Mouse (Mus musculus): Measurements from ENCODE around the gene Intu. TPM values are rescaled to one million over a fixed set of nuclear protein-coding genes. Genes with fewer than 3 reads are reported as not detected.
A peak's percentile ranks its signal among the peaks of the same experiment; 100 is the strongest.

Gene Intu
- polyA plus RNA-seq, 1 experiment from 2014 or later, result 4.0 TPM

- H3K9ac ChIP-seq (ENCODE audit: low read depth, low read length), result no peak overlapping the region
- no peak overlapping the region; the same call in 1 of the 2 replicates for H3K4me2 ChIP-seq (ENCODE audit: low read depth, low read length)
- H3K4me1 ChIP-seq (ENCODE audit: control insufficient read depth, insufficient read depth, low read length), result no peaks in the 10 kb centered on the region
- no peak for ATAC-seq (ENCODE audit: low read depth)
- no peak overlapping the region; the same call in 1 of the 2 replicates for H3K27ac ChIP-seq (replicated peaks; ENCODE audit: low read depth, low read length)
- H3K36me3 ChIP-seq (ENCODE audit: control insufficient read depth, insufficient read depth, low read length), result no peaks in the 10 kb centered on the region
- no peak overlapping the region for H3K4me3 ChIP-seq (ENCODE audit: low read depth, low read length)
- DNase-seq (ENCODE audit: low spot score), result no peak
- WGBS, result 57% methylated on average over 6 of the region's 6 CpGs
- no peaks in the 10 kb centered on the region for H3K9me3 ChIP-seq (ENCODE audit: control insufficient read depth, low read length)
- H3K27me3 ChIP-seq (replicated peaks; ENCODE audit: control insufficient read depth, insufficient read depth, low read length), result no peaks in the 10 kb centered on the region
Measured at GRCm38 (mm10) chr3:40508927-40509576, 22.0 kb upstream of the Intu start.

GRCm38 (mm10) chr3:40510567-40510966 is 20.5 kb upstream of the Intu start:
- Histone ChIP-seq H3K4me3 (ENCODE audit: low read depth, low read length) (no peak overlapping the region), H3K4me2 (ENCODE audit: low read depth, low read length) (no peak overlapping the region), H3K27ac (replicated peaks; ENCODE audit: low read depth, low read length) (no peak overlapping the region), H3K27me3 (replicated peaks; ENCODE audit: control insufficient read depth, insufficient read depth, low read length) (no peaks in the 10 kb centered on the region), H3K36me3 (ENCODE audit: control insufficient read depth, insufficient read depth, low read length) (no peaks in the 10 kb centered on the region), H3K9ac (ENCODE audit: low read depth, low read length) (no peak overlapping the region), H3K4me1 (ENCODE audit: control insufficient read depth, insufficient read depth, low read length) (no peaks in the 10 kb centered on the region), H3K9me3 (ENCODE audit: control insufficient read depth, low read length) (no peaks in the 10 kb centered on the region)
- no peak for ATAC-seq (ENCODE audit: low read depth)
- 62% methylated on average over 6 of the region's 6 CpGs for WGBS
- no peak for DNase-seq (ENCODE audit: low spot score)

GRCm38 (mm10) chr3:40512936-40513829 is 17.9 kb upstream of the Intu start:
- no peak overlapping the region for H3K4me2 ChIP-seq (ENCODE audit: low read depth, low read length)
- H3K27ac ChIP-seq (replicated peaks; ENCODE audit: low read depth, low read length), result no peak overlapping the region
- no peak for DNase-seq (ENCODE audit: low spot score)
- no peak for ATAC-seq (ENCODE audit: low read depth)
- no peaks in the 10 kb centered on the region for H3K4me1 ChIP-seq (ENCODE audit: control insufficient read depth, insufficient read depth, low read length)
- H3K9me3 ChIP-seq (ENCODE audit: control insufficient read depth, low read length), result no peaks in the 10 kb centered on the region
- no peaks in the 10 kb centered on the region for H3K27me3 ChIP-seq (replicated peaks; ENCODE audit: control insufficient read depth, insufficient read depth, low read length)
- no peak overlapping the region for H3K9ac ChIP-seq (ENCODE audit: low read depth, low read length)
- 77% methylated on average over 13 of the region's 13 CpGs for WGBS
- H3K4me3 ChIP-seq (ENCODE audit: low read depth, low read length), result no peak overlapping the region
- no peaks in the 10 kb centered on the region for H3K36me3 ChIP-seq (ENCODE audit: control insufficient read depth, insufficient read depth, low read length)

- H3K4me3 ChIP-seq (ENCODE audit: low read depth, low read length), result no peak overlapping the region
- no peak overlapping the region for H3K4me2 ChIP-seq (ENCODE audit: low read depth, low read length)
- no peaks in the 10 kb centered on the region for H3K4me1 ChIP-seq (ENCODE audit: control insufficient read depth, insufficient read depth, low read length)
- no peak overlapping the region for H3K9ac ChIP-seq (ENCODE audit: low read depth, low read length)
- ATAC-seq (ENCODE audit: low read depth), result no peak
- DNase-seq (ENCODE audit: low spot score), result no peak
- no peaks in the 10 kb centered on the region for H3K36me3 ChIP-seq (ENCODE audit: control insufficient read depth, insufficient read depth, low read length)
- no peak overlapping the region for H3K27ac ChIP-seq (replicated peaks; ENCODE audit: low read depth, low read length)
- H3K27me3 ChIP-seq (replicated peaks; ENCODE audit: control insufficient read depth, insufficient read depth, low read length), result no peaks in the 10 kb centered on the region
- no peaks in the 10 kb centered on the region for H3K9me3 ChIP-seq (ENCODE audit: control insufficient read depth, low read length)
- WGBS, result 77% methylated on average over 3 of the region's 3 CpGs
Measured at GRCm38 (mm10) chr3:40518240-40518639, 12.8 kb upstream of the Intu start.

- Histone ChIP-seq H3K27me3 (replicated peaks; ENCODE audit: control insufficient read depth, insufficient read depth, low read length) (no peaks in the 10 kb centered on the region), H3K27ac (replicated peaks; ENCODE audit: low read depth, low read length) (no peak overlapping the region), H3K9me3 (ENCODE audit: control insufficient read depth, low read length) (no peaks in the 10 kb centered on the region), H3K4me3 (ENCODE audit: low read depth, low read length) (no peak overlapping the region), H3K36me3 (ENCODE audit: control insufficient read depth, insufficient read depth, low read length) (no peaks in the 10 kb centered on the region), H3K4me1 (ENCODE audit: control insufficient read depth, insufficient read depth, low read length) (no peaks in the 10 kb centered on the region), H3K9ac (ENCODE audit: low read depth, low read length) (no peak overlapping the region), H3K4me2 (ENCODE audit: low read depth, low read length) (no peak overlapping the region)
- WGBS, result 61% methylated on average over 3 of the region's 3 CpGs
- DNase-seq (ENCODE audit: low spot score) (no peak), ATAC-seq (ENCODE audit: low read depth) (no peak)
Measured at GRCm38 (mm10) chr3:40519555-40519954, 11.5 kb upstream of the Intu start.

- no peak overlapping the region for H3K4me2 ChIP-seq (ENCODE audit: low read depth, low read length)
- no peak overlapping the region for H3K9ac ChIP-seq (ENCODE audit: low read depth, low read length)
- DNase-seq (ENCODE audit: low spot score) (no peak), ATAC-seq (ENCODE audit: low read depth) (no peak)
- H3K9me3 ChIP-seq (ENCODE audit: control insufficient read depth, low read length), result no peaks in the 10 kb centered on the region
- no peak overlapping the region for H3K27ac ChIP-seq (replicated peaks; ENCODE audit: low read depth, low read length)
- no peaks in the 10 kb centered on the region for H3K4me1 ChIP-seq (ENCODE audit: control insufficient read depth, insufficient read depth, low read length)
- no peaks in the 10 kb centered on the region for H3K36me3 ChIP-seq (ENCODE audit: control insufficient read depth, insufficient read depth, low read length)
- H3K27me3 ChIP-seq (replicated peaks; ENCODE audit: control insufficient read depth, insufficient read depth, low read length), result no peaks in the 10 kb centered on the region
- H3K4me3 ChIP-seq (ENCODE audit: low read depth, low read length), result no peak overlapping the region
- WGBS, result 90% methylated on average over 3 of the region's 3 CpGs
Measured at GRCm38 (mm10) chr3:40520567-40520966, 10.5 kb upstream of the Intu start.

- Histone ChIP-seq H3K4me1 (ENCODE audit: control insufficient read depth, insufficient read depth, low read length) (no peaks in the 10 kb centered on the region), H3K27ac (replicated peaks; ENCODE audit: low read depth, low read length) (no peak overlapping the region), H3K4me2 (ENCODE audit: low read depth, low read length) (no peak overlapping the region), H3K4me3 (ENCODE audit: low read depth, low read length) (no peak overlapping the region), H3K9ac (ENCODE audit: low read depth, low read length) (no peak overlapping the region), H3K27me3 (replicated peaks; ENCODE audit: control insufficient read depth, insufficient read depth, low read length) (no peaks in the 10 kb centered on the region), H3K36me3 (ENCODE audit: control insufficient read depth, insufficient read depth, low read length) (no peaks in the 10 kb centered on the region), H3K9me3 (ENCODE audit: control insufficient read depth, low read length) (no peaks in the 10 kb centered on the region)
- 36% methylated on average over 6 of the region's 6 CpGs for WGBS
- ATAC-seq (ENCODE audit: low read depth), result no peak
- no peak for DNase-seq (ENCODE audit: low spot score)
Measured at GRCm38 (mm10) chr3:40522446-40522845, 8.6 kb upstream of the Intu start.

GRCm38 (mm10) chr3:40522846-40523245 is 8.2 kb upstream of the Intu start:
- Histone ChIP-seq H3K4me2 (ENCODE audit: low read depth, low read length) (0 out of 2 replicates have a peak overlapping the region, but pooled peaks have one; percentile 25), H3K36me3 (ENCODE audit: control insufficient read depth, insufficient read depth, low read length) (no peaks in the 10 kb centered on the region), H3K9me3 (ENCODE audit: control insufficient read depth, low read length) (no peaks in the 10 kb centered on the region), H3K9ac (ENCODE audit: low read depth, low read length) (no peak overlapping the region), H3K27me3 (replicated peaks; ENCODE audit: control insufficient read depth, insufficient read depth, low read length) (no peaks in the 10 kb centered on the region), H3K27ac (replicated peaks; ENCODE audit: low read depth, low read length) (no peak overlapping the region), H3K4me1 (ENCODE audit: control insufficient read depth, insufficient read depth, low read length) (peaks cover 3% of the 10 kb centered on the region), H3K4me3 (ENCODE audit: low read depth, low read length) (no peak overlapping the region)
- ATAC-seq (ENCODE audit: low read depth), result no peak
- DNase-seq (ENCODE audit: low spot score), result no peak
- 65% methylated on average over 14 of the region's 14 CpGs for WGBS
